In genomic region chr10:81626994-81627835, GRCm38 (mm10) we compare ENCODE assay signal across 8 mouse cellular contexts. TPM values are rescaled to one million over a fixed set of nuclear protein-coding genes. Genes with fewer than 3 reads are reported as not detected.
DNase-seq lines count a peak whose midpoint lies in the region; ATAC-seq and TF ChIP-seq lines count a peak whose summit lies in the region.

Sirt6 (minus strand) TSS chr10:81627797.

- H3K36me3 ChIP-seq in hindbrain, embryonic 14.5 days (replicated peaks; ENCODE audit: control insufficient read depth, insufficient read depth), result peaks cover 38% of the 10 kb centered on the region

- CTCF ChIA-PET in Patski (lab: Charles Lee), result interaction anchor here (1.3 kb wide), 1 partner anchor 20 kb away, joined by 3 read pairs; no protein-coding TSS in a partner anchor

- no peaks in the 10 kb centered on the region for H3K9me3 ChIP-seq in hindbrain, embryonic 14.5 days (ENCODE audit: control insufficient read depth, low read length)

- in situ Hi-C loops in Patski (cut with MboI; ENCODE audit: low pct_unique_long_range_greater_than_20kb), result no loop called here

- POLR2A ChIA-PET in Patski (lab: Charles Lee), result no interaction called here

- peak within 1 kb of the TSS; percentile 93 for H3K4me2 ChIP-seq in hindbrain, embryonic 14.5 days (replicated peaks)

- DNase-seq in Patski (ENCODE audit: low read depth, low spot score), result no peak
- DNase-seq in cerebellum, postnatal 14 days, result peak; percentile 94
- peak; percentile 81 to 89 for DNase-seq in frontal cortex, postnatal 25 days (ENCODE audit: low spot score in 2 of 2)
- peak; percentile 94 for DNase-seq in hindbrain, embryonic 14.5 days (ENCODE audit: low spot score)
- peak; percentile 89 to 93 for DNase-seq in layer of hippocampus, postnatal 36 days
- peak; percentile 96 for DNase-seq in lung, postnatal 36 days
- DNase-seq in retina, postnatal 1 day, result peak; percentile 97
- peak; percentile 89 to 90 for DNase-seq in urinary bladder, adult 18-20 months (ENCODE audit: low spot score in 2 of 2)

- WGBS in hindbrain, embryonic 14.5 days, result 5% methylated on average over 40 of the region's 40 CpGs

- H3K9ac ChIP-seq in hindbrain, embryonic 14.5 days, result peak within 1 kb of the TSS; percentile 88

- H3K27me3 ChIP-seq in Patski, result no peaks in the 10 kb centered on the region
- H3K27me3 ChIP-seq in hindbrain, embryonic 14.5 days (ENCODE audit: control insufficient read depth, insufficient read depth, low read length), result no peaks in the 10 kb centered on the region

- peak; percentile 86 for ATAC-seq in Patski
- ATAC-seq in hindbrain, embryonic 14.5 days (ENCODE audit: low FRiP score), result peak; percentile 89

- peaks cover 17% of the 10 kb centered on the region for H3K4me1 ChIP-seq in hindbrain, embryonic 14.5 days (replicated peaks; ENCODE audit: control insufficient read depth, insufficient read depth, low read length)

- TF ChIP-seq CTCF in Patski (IDR thresholded peaks at IDR 0.05), result no peak

- peak within 1 kb of the TSS; percentile 92 for H3K27ac ChIP-seq in hindbrain, embryonic 14.5 days

- peak within 1 kb of the TSS; percentile 87 for H3K4me3 ChIP-seq in hindbrain, embryonic 14.5 days (replicated peaks; ENCODE audit: low read length)

RNA-seq across cellular contexts. Expression of gene Sirt6, which starts in this region (rescaled TPM):
- 21.7 TPM for polyA plus RNA-seq in Patski (2021)
- 39.9 and 42.1 TPM in 2 replicates for polyA plus RNA-seq in hindbrain, embryonic 14.5 days (2014; fragmentation: Nextera tagmentation; extraction: Ambion mirVana)
- 10 to 100 TPM; 26.2 to 27.9 TPM for total RNA-seq in layer of hippocampus, postnatal 36 days (2021)
